Mouse (Mus musculus): ENCODE results near the gene Tmem238. TPM values are rescaled to one million over a fixed set of nuclear protein-coding genes. Genes with fewer than 3 reads are reported as not detected.

Tmem238 gene
- total and polyA plus RNA-seq, 3 experiments, result 23.8 to 31.3 TPM; not detected in 1

- TF ChIP-seq GATA1 (IDR thresholded peaks at IDR 0.05; ENCODE audit: low read depth, low read length), result peak; percentile 34; the same call in 1 of the 2 replicates
- 0 out of 2 replicates have a peak, but pooled peaks have one; percentile 14 for TF ChIP-seq HCFC1 (IDR thresholded peaks at IDR 0.05; ENCODE audit: low read depth, low read length)
These were observed 689 bp downstream of the Tmem238 start (continued) for GRCm38 (mm10) chr7:4788499-4789435.

- no peak overlapping the region for H3K4me3 ChIP-seq (ENCODE audit: control insufficient read depth in 1 of 2, insufficient read depth in 1 of 2, low read depth in 2 of 2, low read length in 2 of 2)
- H3K27ac ChIP-seq (ENCODE audit: control insufficient read depth, low read depth, low read length), result no peak overlapping the region
- no peak for DNase-seq (ENCODE audit: low read depth, low spot score)
- H3K9ac ChIP-seq (ENCODE audit: control insufficient read depth, low read depth, low read length, poor library complexity, severe bottlenecking), result no peak overlapping the region
- no peaks in the 10 kb centered on the region for H3K9me3 ChIP-seq (replicated peaks; ENCODE audit: insufficient read depth, low read length)
- TF ChIP-seq ZNF384 (IDR thresholded peaks at IDR 0.05; ENCODE audit: low read depth, low read length), result no peak
- TF ChIP-seq SMC3 (IDR thresholded peaks at IDR 0.05; ENCODE audit: low read depth, low read length), result no peak
- TF ChIP-seq MAZ (IDR thresholded peaks at IDR 0.05; ENCODE audit: low read depth, low read length), result no peak
- no peak for TF ChIP-seq MAFK (IDR thresholded peaks at IDR 0.05; ENCODE audit: borderline replicate concordance, low read depth, low read length)
- no peak for TF ChIP-seq MEF2A (IDR thresholded peaks at IDR 0.05; ENCODE audit: extremely low read depth, insufficient replicate concordance, low read depth, low read length, poor library complexity, severe bottlenecking)
- TF ChIP-seq MXI1 (IDR thresholded peaks at IDR 0.05; ENCODE audit: low read depth, low read length), result no peak
- TF ChIP-seq E2F4 (IDR thresholded peaks at IDR 0.05; ENCODE audit: borderline replicate concordance, low read depth, low read length), result no peak
- TF ChIP-seq KAT2A (conservative IDR thresholded peaks at IDR 0.05; ENCODE audit: low read depth, low read length), result no peak
- no peak for TF ChIP-seq ETS1 (IDR thresholded peaks at IDR 0.05; ENCODE audit: low read depth, low read length)
- no peak for TF ChIP-seq BHLHE40 (IDR thresholded peaks at IDR 0.05; ENCODE audit: borderline replicate concordance, low read depth, low read length)
- no peak for TF ChIP-seq RCOR1 (IDR thresholded peaks at IDR 0.05; ENCODE audit: low read depth, low read length)
- TF ChIP-seq CTCF (IDR thresholded peaks at IDR 0.05 in 2 of 3, conservative IDR thresholded peaks at IDR 0.05 in 1 of 3; ENCODE audit: control insufficient read depth in 1 of 3, insufficient read depth in 1 of 3, low read depth in 2 of 3, low read length in 3 of 3, poor library complexity in 1 of 3, severe bottlenecking in 1 of 3), result no peak
- no peak for TF ChIP-seq TCF12 (IDR thresholded peaks at IDR 0.05; ENCODE audit: low read depth, low read length)
- TF ChIP-seq GATA1 (IDR thresholded peaks at IDR 0.05; ENCODE audit: low read depth, low read length), result no peak
- peaks cover 0 to 15% of the 10 kb centered on the region in 2 experiments; a peak in 3 of 4 replicates for H3K36me3 ChIP-seq (ENCODE audit: control insufficient read depth in 1 of 2, insufficient read depth in 2 of 2, low read length in 2 of 2)
- H3K4me1 ChIP-seq (ENCODE audit: control insufficient read depth in 1 of 2, insufficient read depth in 2 of 2, low read length in 2 of 2), result peaks cover 2 to 21% of the 10 kb centered on the region in 2 experiments; a peak in 3 of 4 replicates
- H3K79me2 ChIP-seq (ENCODE audit: control insufficient read depth, insufficient read depth, low read length, poor library complexity), result peaks cover 16% of the 10 kb centered on the region
- H3K27me3 ChIP-seq (ENCODE audit: control insufficient read depth in 1 of 2, insufficient read depth in 2 of 2, low read length in 2 of 2), result no peaks in the 10 kb centered on the region
These were observed 5.7 kb downstream of the Tmem238 start for GRCm38 (mm10) chr7:4783667-4784268.
